Mouse (Mus musculus) brain, adult 2 months (tissue): ENCODE data around the gene Dcaf10.
"Not testable (repeated sequence)": the region's sequence is repeated elsewhere in the genome, so short reads cannot be mapped to it uniquely, and the experiment has no call there.

ENCODE experiments used
- DNase-seq: peaks from one replicate; pipeline ENCODE4 v3.0.0; 2011; ENCODE audit warnings: low read depth, low spot score

The Dcaf10 gene

DNA sequence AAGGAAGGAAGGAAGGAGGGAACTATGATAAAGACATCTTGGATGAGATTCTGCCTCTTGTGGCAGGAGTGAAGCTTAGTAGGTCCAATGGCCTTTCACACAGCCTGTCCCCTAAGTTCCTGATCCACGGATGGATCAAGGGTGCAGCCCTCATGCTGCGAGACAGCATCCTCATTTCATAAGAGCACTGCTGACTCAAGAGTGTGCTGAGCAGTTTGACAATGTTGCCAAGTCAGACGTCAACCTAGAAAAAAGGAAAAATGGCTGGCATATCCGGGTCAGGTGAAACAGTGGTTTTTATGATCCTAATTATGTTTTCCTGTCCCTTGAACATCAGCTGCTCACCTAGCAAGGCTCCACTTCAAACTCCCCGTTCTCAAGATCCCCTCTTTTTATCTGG, 51.8 kb downstream of the Dcaf10 start:
- DNase-seq = no peak

DNA sequence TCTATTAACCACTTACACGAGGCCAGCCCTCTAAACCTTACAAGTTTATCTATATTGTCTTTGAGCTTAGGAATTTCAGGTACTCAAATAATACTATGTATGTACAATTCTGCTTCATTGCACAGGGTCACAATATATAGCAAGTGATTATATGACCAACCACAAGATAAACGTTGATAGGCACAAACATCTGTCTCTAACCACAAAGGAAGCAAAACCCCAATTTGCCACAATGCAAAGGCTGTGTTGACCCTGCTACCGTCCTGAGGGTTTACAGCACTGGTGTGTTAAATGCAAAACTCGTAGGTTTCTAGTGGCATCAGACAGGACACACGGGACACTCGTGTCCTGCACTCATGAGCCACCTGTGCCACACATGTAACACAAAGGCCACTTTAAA, 54.3 kb downstream of the Dcaf10 start:
- DNase-seq = not testable (repeated sequence)

DNA sequence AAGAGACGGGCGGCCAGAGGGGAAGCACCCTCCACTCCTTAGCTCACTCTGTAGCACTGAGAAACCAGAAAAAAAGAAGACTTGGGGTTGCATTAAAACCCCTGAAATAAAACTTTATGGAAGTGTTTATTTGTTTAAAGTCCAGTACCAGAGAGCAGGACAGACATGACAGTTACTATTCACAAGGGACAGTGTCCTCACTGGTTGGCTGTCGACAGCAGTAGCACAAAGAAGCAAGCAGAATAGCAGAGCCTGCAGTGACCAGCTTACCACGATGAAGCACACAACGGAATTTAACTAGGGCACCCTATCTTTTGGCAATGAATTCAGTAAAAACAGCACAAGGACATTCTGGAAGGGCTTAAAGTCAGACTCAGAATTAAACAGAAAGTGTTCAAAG, 56.4 kb downstream of the Dcaf10 start:
- DNase-seq = not testable (repeated sequence)

DNA sequence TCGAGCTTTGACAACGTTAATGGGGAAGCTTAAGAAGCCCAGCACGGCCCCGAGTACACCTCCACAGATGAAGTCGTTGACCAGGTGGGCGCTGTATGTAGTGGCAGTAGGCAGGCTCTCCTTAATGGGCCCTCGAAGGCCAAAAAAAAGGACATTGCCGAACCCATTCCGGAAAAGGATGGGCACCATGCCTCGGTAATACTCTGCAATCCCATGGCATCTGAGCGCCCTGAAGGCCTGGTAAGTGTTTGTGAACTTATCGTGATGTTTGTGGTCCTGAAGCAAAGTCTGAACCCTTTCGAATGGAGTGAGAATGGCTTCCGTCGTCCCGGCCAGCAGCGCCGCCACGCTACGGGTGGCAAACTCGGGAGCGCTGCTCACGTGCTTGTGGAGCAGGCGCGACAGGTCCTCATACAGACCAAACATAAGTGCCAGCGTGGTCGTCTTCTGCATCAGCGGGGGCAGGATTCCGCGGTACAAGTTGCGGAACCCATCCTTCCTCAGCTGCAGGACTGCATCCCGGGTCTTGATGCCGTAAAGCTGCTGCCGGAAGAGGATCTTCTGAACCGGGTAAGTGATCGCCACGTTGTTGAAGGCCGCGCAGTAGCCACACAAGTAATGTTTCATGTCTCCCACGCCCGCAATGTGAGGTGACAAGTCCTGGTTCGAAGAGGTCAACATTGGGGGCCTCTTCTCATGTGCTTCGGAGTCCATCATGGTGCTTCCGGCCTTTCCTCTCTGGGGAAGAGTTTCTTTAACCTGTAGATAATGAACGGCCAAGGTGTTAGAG, 57.7 kb downstream of the Dcaf10 start:
- DNase-seq = no peak

DNA sequence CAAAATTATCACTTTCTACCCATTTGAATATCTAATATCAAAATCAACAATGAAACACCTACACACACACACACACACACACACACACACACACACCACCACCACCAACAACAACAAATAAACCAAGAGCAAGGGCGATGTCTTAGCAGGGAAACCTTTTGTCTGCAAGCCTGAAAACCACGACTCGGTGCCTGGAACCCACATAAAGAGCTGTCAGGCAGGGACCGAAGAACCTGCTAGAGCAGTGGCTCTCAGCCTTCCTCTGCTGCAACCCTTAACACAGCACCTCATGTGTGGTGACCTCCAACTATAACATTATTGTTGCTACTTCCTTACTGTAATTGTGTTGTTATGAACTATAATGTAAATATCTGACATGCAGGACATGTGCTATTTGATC, 60.4 kb downstream of the Dcaf10 start:
- no peak for DNase-seq

DNA sequence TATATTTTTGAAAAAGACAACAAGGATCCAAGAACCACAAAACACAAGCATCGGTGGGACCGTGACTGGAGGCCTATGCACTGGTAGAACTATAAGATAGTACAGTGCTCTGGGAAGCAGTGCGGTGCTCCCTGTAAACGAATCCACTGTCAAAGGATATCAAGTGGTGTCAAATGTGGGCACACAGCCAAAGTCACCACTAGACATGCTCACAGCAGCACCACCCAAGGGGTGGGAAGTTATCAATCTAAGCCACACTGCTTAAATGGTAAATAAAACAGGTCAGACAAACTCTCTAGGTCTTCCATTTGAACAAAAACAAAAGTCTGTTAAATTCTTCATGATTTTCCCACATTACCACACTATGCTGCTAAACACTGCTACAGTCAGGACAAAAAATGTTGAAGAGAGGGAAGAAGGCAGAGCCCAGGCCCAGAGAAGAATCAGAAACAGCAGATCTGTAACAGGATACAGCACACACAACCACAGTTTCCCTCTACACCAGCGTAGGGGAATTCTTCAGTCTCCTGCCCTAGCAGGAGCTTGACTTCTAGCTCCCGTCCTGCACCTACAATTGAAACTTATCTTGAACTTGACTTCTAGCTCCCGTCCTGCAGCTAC, 61.1 kb downstream of the Dcaf10 start:
- peak; percentile 37 for DNase-seq

DNA sequence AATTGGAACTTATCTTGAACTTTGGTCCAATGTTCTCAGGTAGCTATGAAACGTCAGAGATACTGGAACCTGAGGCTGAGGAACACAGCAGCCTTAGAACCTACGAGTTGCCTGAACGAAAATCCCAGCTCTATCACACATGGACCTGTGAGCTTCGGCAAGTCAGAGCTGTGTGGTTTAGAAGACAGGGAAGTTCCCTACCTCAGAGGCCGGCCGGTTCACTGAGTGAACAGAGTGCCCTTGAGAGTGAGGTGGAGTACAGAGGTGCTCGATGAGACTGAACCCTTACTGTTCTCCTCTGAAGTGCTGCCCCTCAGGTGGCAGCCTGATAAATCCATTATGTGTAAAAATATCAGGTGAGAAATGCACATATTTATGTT, 61.6 kb downstream of the Dcaf10 start:
- DNase-seq = no peak

DNA sequence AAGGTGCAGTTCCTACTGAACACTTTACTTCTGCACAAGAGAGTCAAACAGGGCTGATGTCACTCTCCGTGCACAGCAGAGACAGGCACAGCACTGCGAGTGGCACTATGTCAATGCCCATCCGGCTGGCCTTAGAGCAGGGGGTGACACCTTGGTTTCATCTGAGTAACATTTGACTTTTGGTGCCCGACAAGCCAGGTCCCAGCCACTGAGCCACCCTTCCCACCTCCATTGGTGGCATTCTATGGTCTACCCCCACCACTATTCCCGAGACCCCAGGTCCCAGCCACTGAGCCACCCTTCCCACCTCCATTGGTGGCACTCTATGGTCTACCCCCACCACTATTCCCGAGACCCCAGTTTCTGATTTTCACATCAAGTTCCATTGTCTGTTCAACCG, 62.2 kb downstream of the Dcaf10 start:
- DNase-seq = no peak

DNA sequence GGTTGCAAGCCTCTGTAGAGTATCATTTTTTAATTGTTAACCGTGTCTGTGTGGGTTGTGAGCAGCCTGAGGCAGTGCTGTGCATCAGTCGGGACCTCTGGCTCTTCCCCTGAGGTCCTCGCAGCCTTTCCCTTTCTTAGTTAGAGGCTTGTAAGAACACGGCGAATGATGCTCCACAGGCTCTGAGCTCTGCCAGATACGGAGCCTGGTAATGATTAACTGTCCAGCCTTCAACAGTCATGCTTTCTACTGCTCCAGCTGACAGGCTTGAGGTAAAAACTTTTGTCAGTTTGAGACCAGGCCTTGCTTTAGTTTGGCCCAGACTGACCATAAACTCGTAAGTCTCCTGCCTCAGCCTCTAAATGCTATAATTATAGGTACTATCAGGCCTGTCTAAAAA, 63.4 kb downstream of the Dcaf10 start:
- DNase-seq = no peak

DNA sequence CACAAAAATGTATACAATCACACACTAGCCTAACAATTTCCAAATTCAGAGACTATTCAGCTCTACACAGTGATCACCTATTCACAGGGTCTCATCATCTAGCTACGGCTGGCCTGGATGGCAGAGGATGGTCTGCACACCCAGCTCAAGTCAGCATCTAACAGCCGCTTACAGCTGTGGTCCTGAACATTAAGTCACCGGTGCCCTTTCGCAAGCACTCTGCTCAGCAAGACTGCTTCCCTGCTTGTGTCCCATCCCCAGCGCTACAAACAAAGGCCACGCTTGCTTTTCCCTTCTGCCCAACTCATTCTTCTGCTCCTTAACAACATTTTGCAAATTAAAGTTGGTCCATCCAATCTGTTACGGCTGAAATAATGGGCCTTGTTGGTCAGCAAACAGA, 64.5 kb downstream of the Dcaf10 start:
- no peak for DNase-seq

DNA sequence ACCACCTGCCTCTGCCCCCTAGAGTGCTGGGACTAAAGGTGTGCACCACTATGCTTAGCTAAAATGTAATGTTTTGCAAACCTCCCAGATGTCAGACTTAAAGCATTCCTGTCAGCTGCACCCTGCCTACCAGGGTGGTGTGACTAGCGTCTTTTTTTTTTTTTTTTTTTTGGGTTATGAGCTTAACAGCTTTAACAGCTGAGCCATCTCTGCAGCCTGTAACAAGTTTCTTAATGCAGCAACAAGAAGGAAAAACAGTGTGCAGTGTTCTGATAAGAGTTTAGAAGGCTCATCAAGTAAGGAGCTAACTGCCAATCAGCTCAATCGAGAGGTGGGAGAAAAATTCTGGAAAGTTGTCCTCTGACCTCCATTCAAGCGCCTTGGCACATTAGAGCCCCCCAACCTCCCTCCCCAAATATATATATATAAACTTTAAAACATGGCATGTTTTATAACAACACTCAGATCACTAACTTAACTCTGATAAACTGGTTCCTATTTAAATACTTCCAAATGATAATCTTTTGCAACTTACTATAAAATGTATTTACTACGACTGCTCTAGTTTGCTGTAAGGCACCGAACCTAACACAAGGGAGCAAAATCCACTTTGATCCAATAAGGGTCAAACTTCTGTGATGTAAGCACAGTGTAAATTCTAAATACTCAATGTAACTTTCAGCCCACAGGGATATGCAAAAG, 65.3 kb downstream of the Dcaf10 start:
- no peak for DNase-seq

DNA sequence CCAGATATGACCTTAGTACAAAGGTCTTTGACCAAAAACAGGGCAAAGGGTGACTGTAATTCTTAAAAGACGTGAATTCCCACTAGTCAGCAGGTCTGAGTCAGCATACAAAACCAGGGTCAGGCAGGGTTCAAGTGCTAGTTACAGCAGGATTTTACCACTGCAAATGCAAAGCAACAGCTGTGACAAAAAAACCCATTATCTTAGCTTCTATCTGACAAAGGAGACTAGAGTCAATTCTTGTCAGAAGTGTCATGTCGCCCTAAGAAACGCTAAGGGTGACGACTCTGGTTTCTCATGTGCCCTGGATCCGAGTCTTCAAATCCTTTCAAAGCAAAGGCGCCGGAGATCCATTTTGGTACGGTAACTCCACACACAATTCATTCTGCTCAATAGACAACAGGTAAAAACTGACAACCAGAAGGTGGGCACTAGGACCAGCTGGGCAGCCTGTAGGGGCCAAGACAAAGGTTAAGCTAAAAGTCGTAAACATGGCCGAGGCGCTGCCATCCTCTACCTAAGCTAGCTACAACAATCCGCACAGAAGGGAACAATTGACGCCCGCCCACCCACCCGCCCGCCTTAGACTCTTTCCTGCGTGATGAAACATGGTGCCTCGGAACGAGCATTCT, 65.9 kb downstream of the Dcaf10 start:
- DNase-seq = peak; percentile 69

DNA sequence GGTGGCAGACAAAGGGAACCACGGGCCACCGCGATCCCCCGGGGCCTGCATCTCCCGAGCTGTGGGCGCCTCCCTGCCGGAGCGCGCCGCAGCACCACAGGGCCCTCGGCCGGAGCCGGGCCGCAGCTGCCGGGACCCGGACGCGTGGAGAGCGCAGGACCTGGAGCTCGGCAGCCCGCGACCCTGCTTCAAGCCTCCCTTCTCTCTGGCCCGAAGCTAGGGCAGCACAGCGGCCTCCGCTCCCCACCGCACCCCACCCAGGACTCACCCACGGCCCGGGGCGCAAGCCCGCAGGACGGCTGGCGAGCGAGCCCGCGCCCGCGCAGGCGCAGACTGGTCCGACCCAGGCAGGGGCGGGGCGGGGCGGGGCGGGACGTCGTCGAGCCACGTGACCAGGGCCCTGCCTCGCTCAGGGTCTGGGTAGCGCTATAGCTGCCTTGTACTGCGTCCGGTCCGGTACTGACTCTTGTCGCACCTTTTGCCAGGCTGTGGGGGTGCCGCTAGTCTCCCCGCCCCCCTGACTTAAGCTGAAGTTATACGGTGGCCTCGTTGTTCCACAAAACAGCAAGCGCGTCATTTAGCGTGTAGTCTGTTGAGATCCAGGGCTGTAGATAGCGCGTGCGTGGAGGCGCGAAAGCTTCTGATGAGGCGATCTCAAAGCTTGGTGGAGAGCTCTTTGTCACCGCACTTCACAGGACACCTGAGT, 66.7 kb downstream of the Dcaf10 start, which contains the start of gene Slc25a51:
Gene Slc25a51, minus strand, starts transcription at position 340 of the 706 bp plus-strand sequence.
- DNase-seq = peak; percentile 98

DNA sequence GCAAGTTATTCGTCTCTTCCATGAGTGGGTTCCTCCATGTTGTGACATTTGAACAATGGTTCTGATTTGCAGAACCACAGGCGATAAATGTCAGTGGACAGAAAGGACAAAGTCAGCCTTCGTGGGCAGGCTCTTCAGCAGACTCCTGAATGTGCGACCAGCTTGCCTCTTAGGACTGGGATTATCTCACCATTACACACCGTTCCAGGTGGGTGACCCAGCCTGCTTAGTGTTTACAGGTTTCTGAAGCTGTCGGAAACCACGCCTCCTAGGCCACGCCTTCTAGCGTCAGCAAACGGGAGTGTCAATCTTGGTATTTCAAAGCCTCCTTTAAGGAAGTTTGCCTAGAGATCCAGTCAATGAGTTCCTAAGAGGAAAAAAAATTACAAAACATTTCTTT, 67.4 kb downstream of the Dcaf10 start:
- DNase-seq = peak; percentile 87

DNA sequence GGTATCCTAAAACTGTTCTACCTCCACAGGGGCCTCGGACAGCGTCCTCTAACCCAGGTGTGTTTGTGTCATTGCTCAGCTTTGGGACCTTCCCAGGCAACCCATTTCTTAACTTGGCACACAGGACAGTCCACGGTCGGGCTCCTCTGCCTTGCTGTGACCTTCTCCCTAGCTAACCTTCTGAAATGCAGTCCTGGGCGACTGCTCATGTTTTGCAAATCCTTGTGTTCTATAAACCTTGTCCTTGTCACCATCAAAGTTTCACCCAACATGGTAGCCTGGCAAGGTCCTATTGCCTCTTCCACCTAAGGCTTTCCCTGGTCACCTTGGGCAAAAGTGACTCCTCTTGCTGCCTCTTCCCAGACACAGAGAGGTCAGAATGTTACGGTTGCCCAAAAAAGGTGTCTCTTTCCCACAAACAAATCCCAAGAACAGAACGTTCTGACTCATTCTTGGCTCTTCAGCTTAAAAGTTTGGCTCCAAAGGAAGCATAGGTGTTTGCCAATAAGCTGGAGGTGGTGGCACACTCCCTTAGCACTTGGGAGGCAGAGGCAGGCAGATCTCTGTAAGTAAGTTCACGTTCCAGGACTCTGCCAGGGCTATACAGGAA, 69.4 kb downstream of the Dcaf10 start:
- DNase-seq = no peak

DNA sequence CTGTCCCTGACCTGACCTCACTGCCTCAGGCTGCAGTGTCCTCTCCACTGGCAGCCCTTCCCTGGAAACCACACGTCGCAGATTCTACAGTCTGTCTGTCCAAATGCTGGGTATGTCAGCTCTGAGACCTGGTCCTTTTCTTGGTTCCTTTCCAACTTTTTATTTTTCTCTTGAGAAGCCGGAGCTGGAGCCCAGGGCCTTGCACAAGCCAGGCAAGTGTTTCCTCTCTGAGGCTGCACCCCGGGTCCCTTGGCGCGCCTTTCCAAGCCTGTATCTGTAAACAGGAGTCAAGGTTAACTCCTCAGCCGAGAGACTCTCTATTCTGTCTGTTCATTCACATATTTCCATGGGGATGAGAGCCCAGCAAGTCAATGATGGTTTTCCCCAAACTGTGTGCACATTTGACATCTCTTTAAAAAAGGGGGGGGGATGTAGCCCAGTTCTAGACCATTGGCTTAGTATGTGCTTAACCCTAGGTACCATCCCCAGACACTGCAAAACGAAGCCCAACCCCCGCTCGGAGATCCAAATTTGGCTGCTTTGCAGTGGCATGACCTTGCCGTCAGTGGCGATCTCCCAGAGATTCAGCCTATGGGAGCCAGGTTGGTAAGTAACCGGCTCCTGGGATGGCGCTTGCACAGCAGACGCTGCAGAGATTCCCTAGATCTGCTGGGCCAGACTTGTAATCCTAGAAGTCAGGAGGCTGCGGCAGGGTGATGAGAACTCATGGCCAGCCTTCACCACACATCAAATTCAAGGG, 70.7 kb downstream of the Dcaf10 start:
- DNase-seq = no peak

DNA sequence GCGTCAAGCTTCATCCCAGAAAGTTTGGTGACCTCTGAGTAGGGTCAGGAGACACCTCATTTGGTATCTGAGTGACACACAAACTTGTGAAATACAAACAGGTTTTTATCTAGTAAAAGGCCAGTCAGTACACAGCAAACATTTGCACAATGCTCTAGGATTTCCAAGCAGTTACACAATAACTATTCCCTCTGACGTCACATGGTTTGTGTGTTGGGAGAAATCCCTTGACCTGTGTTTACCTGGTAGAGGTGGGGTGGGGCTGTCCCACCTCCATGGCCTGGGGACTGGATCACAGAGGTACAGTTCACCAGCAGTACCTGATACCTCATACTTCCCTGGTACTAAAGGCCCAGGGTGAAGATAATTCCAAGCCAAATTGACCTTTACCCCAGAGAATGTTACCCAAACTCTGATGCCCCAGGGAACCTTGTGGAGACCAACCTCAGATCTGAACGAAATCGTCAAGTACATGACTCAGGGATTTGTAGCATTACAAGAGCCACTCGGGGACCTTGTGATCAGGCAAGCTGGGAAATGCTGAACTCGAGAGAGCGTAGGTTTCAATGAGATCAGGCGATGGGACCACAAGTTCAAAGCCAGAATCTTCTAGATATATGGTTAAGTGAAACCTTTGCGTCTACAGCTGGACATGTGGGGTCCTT, 71.9 kb downstream of the Dcaf10 start:
- no peak for DNase-seq

DNA sequence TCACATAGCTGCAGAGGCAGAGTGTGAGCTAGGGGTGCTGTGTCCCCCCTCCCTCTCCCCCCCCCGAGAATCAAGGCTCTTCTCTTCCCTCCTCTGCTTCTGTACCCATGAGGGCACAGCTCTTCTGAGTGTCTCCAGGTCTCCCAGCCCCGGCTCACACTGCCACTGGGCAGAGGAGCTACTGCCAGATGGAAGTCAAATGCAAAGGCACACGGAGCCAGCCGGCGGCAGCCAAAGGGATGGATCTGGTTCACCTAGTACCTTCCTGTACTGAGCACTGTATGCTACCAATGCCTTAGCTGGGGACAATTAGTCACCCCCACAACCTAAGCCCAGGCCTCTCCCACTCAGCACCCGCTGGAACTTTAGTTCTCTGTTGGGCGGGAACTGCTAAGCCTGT, 74.4 kb downstream of the Dcaf10 start:
- DNase-seq = no peak

DNA sequence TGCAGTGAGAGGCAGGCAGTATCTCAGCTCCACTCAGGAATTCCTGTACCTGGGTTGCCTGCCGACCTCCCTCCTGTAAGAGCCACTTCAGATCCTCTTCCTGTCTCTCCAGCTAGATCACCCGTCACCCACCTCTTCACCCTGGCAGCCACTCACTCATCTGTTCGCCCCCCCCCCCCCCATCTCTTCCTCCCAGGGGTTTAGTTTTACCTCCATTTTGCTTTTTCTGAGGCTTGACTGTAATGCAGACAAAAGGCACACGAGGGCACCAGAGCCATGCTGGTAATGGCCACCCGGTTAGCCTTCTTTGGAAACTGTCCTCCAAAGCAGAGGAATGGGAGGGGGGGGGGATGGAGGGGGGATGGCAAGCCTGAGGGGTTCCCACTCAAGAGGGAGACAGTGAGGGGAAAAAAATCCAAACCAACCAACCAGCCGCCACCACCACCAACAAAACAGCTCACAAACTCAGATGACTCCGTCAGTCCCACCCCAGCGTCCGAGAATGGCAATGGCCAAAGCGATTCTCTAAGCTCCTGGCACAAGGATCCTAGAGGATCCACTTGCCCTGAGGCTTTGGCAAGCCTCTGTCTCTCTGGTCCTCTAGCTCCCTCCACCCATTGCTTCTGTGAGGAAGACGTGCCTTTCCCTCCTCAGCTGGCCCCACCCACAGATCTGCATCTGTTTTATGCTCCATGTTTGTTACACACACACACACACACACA, 76.5 kb downstream of the Dcaf10 start:
- DNase-seq = peak; percentile 80
